Mouse (Mus musculus): ENCODE measurements around the gene Pnrc1.
A peak's percentile ranks its signal among the peaks of the same experiment; 100 is the strongest.

DNA sequence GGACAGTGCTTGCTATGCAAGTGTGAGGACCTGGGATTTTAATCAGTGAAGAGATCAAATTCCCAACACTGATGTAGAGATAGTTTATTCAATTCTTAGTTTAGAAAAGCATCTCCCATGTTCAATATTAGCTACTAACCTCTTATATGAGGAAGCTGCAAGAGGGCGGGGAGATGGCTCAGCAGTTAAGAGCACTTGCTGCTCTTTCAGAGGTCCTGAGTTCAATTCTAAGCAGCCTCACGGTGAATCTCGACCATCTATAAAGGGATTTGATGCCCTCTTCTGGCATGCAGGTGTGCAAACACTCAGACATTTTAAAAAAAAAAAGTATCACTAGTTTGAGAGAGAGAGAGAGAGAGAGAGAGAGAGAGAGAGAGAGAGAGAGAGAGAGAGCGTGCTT is 915 bp upstream of the Pnrc1 start:
- TF ChIP-seq E2F4 (IDR thresholded peaks at IDR 0.05; ENCODE audit: insufficient replicate concordance, low read depth, low read length) (no peak), HCFC1 (IDR thresholded peaks at IDR 0.05; ENCODE audit: low read depth, low read length) (no peak), MAFK (IDR thresholded peaks at IDR 0.05; ENCODE audit: insufficient replicate concordance, low read length) (no peak), KAT2A (IDR thresholded peaks at IDR 0.05; ENCODE audit: insufficient replicate concordance, low read length) (no peak), ZMIZ1 (IDR thresholded peaks at IDR 0.05; ENCODE audit: low read depth, low read length) (no peak), POLR2A (IDR thresholded peaks at IDR 0.05; ENCODE audit: low read depth, low read length) (no peak), EP300 (IDR thresholded peaks at IDR 0.05; ENCODE audit: low read length) (no peak), CTCF (conservative IDR thresholded peaks at IDR 0.05 in 1 of 2, IDR thresholded peaks at IDR 0.05 in 1 of 2; ENCODE audit: low read depth in 2 of 2, low read length in 2 of 2) (peak in 1 of 2 experiments; percentile 60; a peak in 2 of 4 replicates)
